Mouse (Mus musculus) heart, postnatal 10 days (tissue): ENCODE data around the gene Olfr1211. TPM values are rescaled to one million over a fixed set of nuclear protein-coding genes. Genes with fewer than 3 reads are reported as not detected.

Source experiments
- DNase-seq, 2 experiments: peaks; one replicate each; pipeline ENCODE4 v3.0.0; 2021
- intact Hi-C: fragments of 180-260 bp; cut with DNase I; formaldehyde crosslinking; loops from one replicate; pipeline ENCODE4 v1.15.1; 2025
- total RNA-seq, 2 experiments: library from RNA; stranded (reverse); gene quantifications; 2 replicates each; pipeline ENCODE4 v1.2.3; 2021

Olfr1211 gene
- total RNA-seq = not detected

- no peak for DNase-seq
- intact Hi-C loops = no loop called here
Measured at GRCm38 (mm10) chr2:88938011-88938410, at the start of gene Olfr1211. Gene Olfr1211 (minus strand): TSS chr2:88938111.

GRCm38 (mm10) chr2:88980181-88980580 is 42.3 kb upstream of the Olfr1211 start, which contains the start of gene Gm13762:
Gene Gm13762 (minus strand): TSS chr2:88980281.
- intact Hi-C loops = no loop called here
- no peak for DNase-seq

GRCm38 (mm10) chr2:88953669-88954068 is 15.8 kb upstream of the Olfr1211 start, which contains the start of gene Olfr1212:
Gene Olfr1212 (plus strand): TSS chr2:88953969.
- intact Hi-C loops = no loop called here
- DNase-seq = no peak

DNA sequence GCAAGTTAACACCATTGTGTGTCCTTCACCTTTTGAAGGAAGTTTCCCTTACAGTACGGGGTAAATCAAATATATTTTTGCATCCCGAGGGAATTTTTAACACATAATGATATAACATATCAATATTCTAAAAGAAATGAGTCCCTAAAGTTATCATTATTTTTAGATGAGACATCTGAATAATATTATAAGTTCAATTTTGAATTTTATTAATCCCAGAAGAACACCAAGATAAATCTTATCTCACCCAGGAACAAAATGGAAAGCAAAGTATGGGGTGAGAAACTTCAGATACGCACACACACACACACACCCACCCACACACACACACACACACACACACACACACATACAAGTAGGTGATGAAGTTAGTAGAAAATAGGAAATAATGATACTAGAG is 22.9 kb downstream of the Olfr1211 start, which contains the start of gene Olfr1209:
Olfr1209 (minus strand) TSS at position 101 of the 400 bp plus-strand sequence.
- no peak for DNase-seq
- intact Hi-C loops = no loop called here

DNA sequence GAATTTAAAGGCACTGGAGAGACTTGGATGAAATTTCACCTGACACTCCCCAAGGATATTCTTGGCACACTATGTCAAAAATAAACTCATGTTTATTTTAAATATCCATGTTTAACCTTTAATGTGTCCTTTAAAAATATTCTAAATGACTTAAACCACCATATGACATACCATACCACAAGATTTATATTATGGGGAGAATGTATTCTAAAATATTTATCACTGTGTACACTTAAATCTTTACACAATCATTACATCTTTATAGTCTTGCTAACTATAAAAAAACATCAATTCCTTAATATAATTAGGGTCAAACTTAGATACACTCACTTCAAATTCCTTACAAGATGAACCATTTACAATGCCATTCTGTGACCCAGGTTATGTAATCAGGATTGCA is 35.7 kb downstream of the Olfr1211 start, which contains the start of gene Olfr1208:
Olfr1208 (minus strand) TSS at position 101 of the 400 bp plus-strand sequence.
- intact Hi-C loops = no loop called here
- DNase-seq = no peak

Other genes starting within 250 kb of the Olfr1211 start
- gene Olfr1195, start 248.9 kb downstream of the Olfr1211 start, total RNA-seq = not detected
- gene Olfr1196, start 233.5 kb downstream of the Olfr1211 start, total RNA-seq = not detected
- not detected for gene Olfr1197, start 205.7 kb downstream of the Olfr1211 start, total RNA-seq
- gene Olfr1198, start 186.7 kb downstream of the Olfr1211 start, total RNA-seq = not detected
- not detected for gene Olfr1199, start 177.6 kb downstream of the Olfr1211 start, total RNA-seq
- gene Olfr1200, start 167.6 kb downstream of the Olfr1211 start, total RNA-seq = not detected
- not detected for gene Olfr1201, start 145.1 kb downstream of the Olfr1211 start, total RNA-seq
- not detected for gene Olfr1202, start 123.6 kb downstream of the Olfr1211 start, total RNA-seq
- gene Olfr1205, start 108.4 kb downstream of the Olfr1211 start, total RNA-seq = not detected
- not detected for gene Olfr1204, start 88.8 kb downstream of the Olfr1211 start, total RNA-seq
- not detected for gene Olfr1206, start 74.9 kb downstream of the Olfr1211 start, total RNA-seq
- gene Olfr1208, start 35.8 kb downstream of the Olfr1211 start, total RNA-seq = not detected
- not detected for gene Olfr1209, start 23.0 kb downstream of the Olfr1211 start, total RNA-seq
- gene Olfr1212, start 15.9 kb upstream of the Olfr1211 start, total RNA-seq = not detected
- gene Gm13762, start 42.2 kb upstream of the Olfr1211 start, total RNA-seq = not detected
- not detected for gene Olfr1214, start 54.5 kb upstream of the Olfr1211 start, total RNA-seq
- gene Olfr1215, start 68.9 kb upstream of the Olfr1211 start, total RNA-seq = not detected
- gene Olfr1216, start 80.2 kb upstream of the Olfr1211 start, total RNA-seq = not detected
- gene Olfr1217, start 94.0 kb upstream of the Olfr1211 start, total RNA-seq = not detected
- not detected for gene Olfr1218, start 123.1 kb upstream of the Olfr1211 start, total RNA-seq
- not detected for gene Olfr1219, start 145.4 kb upstream of the Olfr1211 start, total RNA-seq
- not detected for gene Olfr1220, start 168.7 kb upstream of the Olfr1211 start, total RNA-seq
- not detected for gene Olfr1221, start 179.2 kb upstream of the Olfr1211 start, total RNA-seq
- gene Olfr1222, start 194.9 kb upstream of the Olfr1211 start, total RNA-seq = not detected
- not detected for gene Olfr1223, start 213.4 kb upstream of the Olfr1211 start, total RNA-seq
- gene Olfr1224-ps1, start 226.0 kb upstream of the Olfr1211 start, total RNA-seq = not detected
- not detected for gene Olfr1225, start 236.6 kb upstream of the Olfr1211 start, total RNA-seq